Mouse (Mus musculus) macrophage (primary cell): ENCODE data around the gene Psmd7. TPM values are rescaled to one million over a fixed set of nuclear protein-coding genes. Genes with fewer than 3 reads are reported as not detected.

Experiments used
- H3K27ac ChIP-seq: fragments of 350-480 bp; formaldehyde crosslinking; 2 replicates; pipeline ENCODE4 v1.9.0; 2021
- H3K36me3 ChIP-seq: fragments of 350-480 bp; formaldehyde crosslinking; 2 replicates; pipeline ENCODE4 v1.9.0; 2021; ENCODE audit errors: inconsistent target
- H3K4me3 ChIP-seq: fragments of 350-480 bp; formaldehyde crosslinking; 2 replicates; pipeline ENCODE4 v1.9.0; 2021; ENCODE audit errors: inconsistent target
- H3K79me2 ChIP-seq: fragments of 350-480 bp; formaldehyde crosslinking; 2 replicates; pipeline ENCODE4 v1.9.0; 2021; ENCODE audit errors: inconsistent target
- WGBS: methylation state at CpG from one replicate; pipeline ENCODE4 v1.1.7; 2026; ENCODE audit warnings: inconsistent platforms; ENCODE audit not compliant: missing documents; 5-methylcytosine and 5-hydroxymethylcytosine counted together
- polyA plus RNA-seq: library from polyadenylated mRNA; stranded (reverse); fragments of 250-400 nt; gene quantifications from 3 replicates; pipeline ENCODE4 v1.2.4, GENCODE M21; 2018; ENCODE audit warnings: inconsistent platforms

Gene Psmd7
- polyA plus RNA-seq, 1 experiment from 2014 or later: 118 TPM

- Histone ChIP-seq H3K36me3 (no peaks in the 10 kb centered on the region), H3K79me2 (no peaks in the 10 kb centered on the region), H3K4me3 (no peak overlapping the region), H3K27ac (no peak overlapping the region)
- 88% methylated on average over 6 of the region's 6 CpGs for WGBS
Measured at GRCm38 (mm10) chr8:107594817-107595216, 6.6 kb upstream of the Psmd7 start.

GRCm38 (mm10) chr8:107593967-107594729, 5.9 kb upstream of the Psmd7 start:
- Histone ChIP-seq H3K4me3 (no peak overlapping the region), H3K27ac (no peak overlapping the region), H3K79me2 (no peaks in the 10 kb centered on the region), H3K36me3 (no peaks in the 10 kb centered on the region)
- 84% methylated on average over 3 of the region's 6 CpGs for WGBS

GRCm38 (mm10) chr8:107587429-107587994, 752 bp downstream of the Psmd7 start:
- Histone ChIP-seq H3K36me3 (peaks cover 33% of the 10 kb centered on the region), H3K4me3 (peak overlapping the region; percentile 83), H3K79me2 (peaks cover 32% of the 10 kb centered on the region), H3K27ac (peak overlapping the region; percentile 46)
- WGBS: 3% methylated on average over 15 of the region's 17 CpGs

GRCm38 (mm10) chr8:107582136-107582535, 6.1 kb downstream of the Psmd7 start:
- WGBS: 93% methylated on average over 11 of the region's 11 CpGs
- Histone ChIP-seq H3K4me3 (no peak overlapping the region), H3K36me3 (peaks cover 62% of the 10 kb centered on the region), H3K79me2 (peaks cover 24% of the 10 kb centered on the region), H3K27ac (no peak overlapping the region)

GRCm38 (mm10) chr8:107581536-107581935, 6.7 kb downstream of the Psmd7 start:
- peaks cover 62% of the 10 kb centered on the region for H3K36me3 ChIP-seq
- WGBS: 89% methylated on average over 4 of the region's 4 CpGs

GRCm38 (mm10) chr8:107580879-107581278, 7.4 kb downstream of the Psmd7 start:
- 93% methylated on average over 11 of the region's 13 CpGs for WGBS
- H3K36me3 ChIP-seq: peaks cover 60% of the 10 kb centered on the region
- no peak overlapping the region for H3K27ac ChIP-seq
- peaks cover 11% of the 10 kb centered on the region for H3K79me2 ChIP-seq
- no peak overlapping the region for H3K4me3 ChIP-seq

More at GRCm38 (mm10) chr8:107581536-107581935, 6.7 kb downstream of the Psmd7 start:
- H3K79me2 ChIP-seq: peaks cover 18% of the 10 kb centered on the region
- no peak overlapping the region for H3K4me3 ChIP-seq
- H3K27ac ChIP-seq: no peak overlapping the region

- WGBS: 81% methylated on average over 8 of the region's 8 CpGs
Measured at GRCm38 (mm10) chr8:107578541-107578940, 9.7 kb downstream of the Psmd7 start.

GRCm38 (mm10) chr8:107578132-107578531, 10.1 kb downstream of the Psmd7 start:
- Histone ChIP-seq H3K79me2 (no peaks in the 10 kb centered on the region), H3K4me3 (no peak overlapping the region), H3K27ac (no peak overlapping the region), H3K36me3 (peaks cover 35% of the 10 kb centered on the region)
- 15% methylated on average over 8 of the region's 8 CpGs for WGBS

More at GRCm38 (mm10) chr8:107578541-107578940, 9.7 kb downstream of the Psmd7 start:
- Histone ChIP-seq H3K27ac (no peak overlapping the region), H3K79me2 (no peaks in the 10 kb centered on the region), H3K4me3 (no peak overlapping the region), H3K36me3 (peaks cover 39% of the 10 kb centered on the region)

- Histone ChIP-seq H3K36me3 (peaks cover 30% of the 10 kb centered on the region), H3K79me2 (no peaks in the 10 kb centered on the region), H3K4me3 (no peak overlapping the region), H3K27ac (no peak overlapping the region)
- 39% methylated on average over 4 of the region's 4 CpGs for WGBS
Measured at GRCm38 (mm10) chr8:107577640-107578039, 10.6 kb downstream of the Psmd7 start.

- 18% methylated on average over 10 of the region's 10 CpGs for WGBS
- no peaks in the 10 kb centered on the region for H3K79me2 ChIP-seq
- H3K27ac ChIP-seq: no peak overlapping the region
- H3K4me3 ChIP-seq: no peak overlapping the region
- peaks cover 21% of the 10 kb centered on the region for H3K36me3 ChIP-seq
Measured at GRCm38 (mm10) chr8:107576702-107577101, 11.6 kb downstream of the Psmd7 start.

- 89% methylated on average over 3 of the region's 3 CpGs for WGBS
- Histone ChIP-seq H3K27ac (0 out of 2 replicates have a peak overlapping the region, but pooled peaks have one; percentile 3), H3K79me2 (no peaks in the 10 kb centered on the region), H3K4me3 (no peak overlapping the region), H3K36me3 (0 out of 2 replicates have a peak, but pooled peaks cover 4% of the 10 kb centered on the region)
Measured at GRCm38 (mm10) chr8:107574771-107575170, 13.5 kb downstream of the Psmd7 start.

GRCm38 (mm10) chr8:107572497-107572896, 15.8 kb downstream of the Psmd7 start:
- WGBS: 63% methylated on average over 3 of the region's 4 CpGs
- Histone ChIP-seq H3K79me2 (no peaks in the 10 kb centered on the region), H3K36me3 (no peaks in the 10 kb centered on the region), H3K4me3 (no peak overlapping the region), H3K27ac (no peak overlapping the region)

- no peaks in the 10 kb centered on the region for H3K36me3 ChIP-seq
- no peak overlapping the region for H3K4me3 ChIP-seq
- WGBS: 88% methylated on average over 7 of the region's 7 CpGs
- no peaks in the 10 kb centered on the region for H3K79me2 ChIP-seq
- H3K27ac ChIP-seq: no peak overlapping the region
Measured at GRCm38 (mm10) chr8:107571486-107572135, 16.7 kb downstream of the Psmd7 start.

- H3K79me2 ChIP-seq: no peaks in the 10 kb centered on the region
- WGBS: 29% methylated on average over 2 of the region's 2 CpGs
Measured at GRCm38 (mm10) chr8:107571046-107571445, 17.2 kb downstream of the Psmd7 start.

GRCm38 (mm10) chr8:107562164-107562563, 26.1 kb downstream of the Psmd7 start:
- 83% methylated on average over 9 of the region's 9 CpGs for WGBS
- no peak overlapping the region for H3K4me3 ChIP-seq

More at GRCm38 (mm10) chr8:107571046-107571445, 17.2 kb downstream of the Psmd7 start:
- H3K36me3 ChIP-seq: no peaks in the 10 kb centered on the region
- H3K27ac ChIP-seq: no peak overlapping the region
- H3K4me3 ChIP-seq: no peak overlapping the region

More at GRCm38 (mm10) chr8:107562164-107562563, 26.1 kb downstream of the Psmd7 start:
- Histone ChIP-seq H3K79me2 (no peaks in the 10 kb centered on the region), H3K36me3 (peaks cover 8% of the 10 kb centered on the region; the same call in 1 of the 2 replicates), H3K27ac (peak overlapping the region; percentile 98)
